Mouse (Mus musculus) B cell, adult 67 days (primary cell): Measurements from ENCODE around the gene Smim11. TPM values are rescaled to one million over a fixed set of nuclear protein-coding genes. Genes with fewer than 3 reads are reported as not detected.

ENCODE experiments used
- total RNA-seq, 2 experiments: library from RNA; stranded (reverse); gene quantifications; 4 replicates each; pipeline ENCODE4 v1.2.4; 2023

Smim11 gene
- 10 to 100 TPM; 26.1 to 30.3 TPM for total RNA-seq

DNA sequence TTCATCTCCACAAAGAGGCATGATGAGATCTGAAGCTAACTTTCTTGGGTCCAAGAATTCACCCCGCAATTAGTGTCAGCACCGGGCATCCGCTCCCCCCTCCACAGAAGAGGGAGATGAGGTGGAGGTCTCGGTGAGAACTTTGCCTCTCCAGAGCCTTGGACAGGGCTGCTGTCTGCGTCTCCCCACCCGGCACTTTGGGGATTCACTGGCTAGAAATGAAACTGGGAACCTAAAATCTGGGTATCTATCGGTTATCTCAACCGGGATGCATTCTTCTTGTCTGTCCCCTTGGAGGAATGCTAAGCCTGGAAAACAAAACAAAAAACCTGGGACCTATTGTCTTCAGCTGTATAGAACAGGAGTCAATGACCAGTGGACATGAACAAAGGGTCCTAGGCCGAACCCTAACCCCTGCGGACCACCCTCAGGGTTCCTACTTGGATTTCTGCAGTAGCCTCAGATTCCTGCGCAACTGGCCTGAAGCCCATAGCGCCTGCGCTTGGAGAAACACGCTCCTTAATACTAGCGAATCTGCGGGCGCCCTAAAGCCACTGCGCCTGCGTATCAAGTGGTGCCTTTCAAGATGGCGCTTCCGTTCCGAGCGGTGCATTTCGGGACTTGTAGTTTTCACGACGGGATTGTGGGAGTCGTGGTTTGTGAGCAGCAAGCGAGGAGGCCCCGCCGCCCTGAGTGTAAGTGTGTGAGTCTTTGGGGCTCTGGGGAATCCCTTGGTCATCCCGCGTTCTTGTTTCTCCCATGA, at the start of gene Smim11:
Gene Smim11 (plus strand): TSS at position 638 of the 763 bp plus-strand sequence.

DNA sequence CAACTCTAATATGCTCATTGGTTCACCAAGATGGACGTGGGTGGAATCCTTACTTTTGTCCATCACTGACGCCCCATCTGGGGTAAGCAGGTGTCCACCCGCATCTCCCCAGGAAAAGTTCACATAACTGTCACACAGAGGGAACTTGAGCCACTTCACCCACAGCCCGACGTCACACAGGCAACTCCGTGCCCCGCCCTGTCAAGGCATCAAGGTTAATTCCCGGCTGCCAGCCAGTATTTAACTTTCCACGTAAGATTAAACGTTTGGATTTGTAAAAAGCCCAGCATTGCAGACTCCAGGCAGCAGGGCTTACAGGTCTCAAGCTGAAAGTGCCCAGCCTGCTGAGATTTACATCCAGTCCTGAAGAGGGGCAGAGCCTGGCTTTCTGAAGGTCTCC, 9.0 kb upstream of the Smim11 start, which contains the start of gene Kcne2:
Gene Kcne2 (plus strand): TSS at position 289 of the 400 bp plus-strand sequence.

DNA sequence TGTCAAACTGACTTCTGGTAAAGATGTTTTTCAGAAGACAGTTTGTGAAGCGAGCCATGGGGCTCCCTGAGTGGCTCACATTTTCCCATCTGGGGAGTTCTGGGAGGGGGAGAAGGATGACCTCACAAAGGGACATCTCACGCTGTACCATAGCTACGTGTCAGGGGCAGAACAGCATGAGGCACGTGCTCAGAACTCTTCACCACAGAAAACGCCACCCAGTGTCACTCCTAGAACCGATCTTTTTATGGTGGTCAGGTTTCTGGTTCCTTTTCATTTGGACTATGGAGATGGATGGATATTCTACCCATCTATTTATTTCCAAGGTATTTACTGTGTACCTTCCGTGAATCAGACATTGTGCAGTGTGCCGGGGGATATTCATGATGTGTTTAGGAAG, 20.3 kb downstream of the Smim11 start, which contains the start of gene Fam243:
Gene Fam243 (minus strand): TSS at position 101 of the 400 bp plus-strand sequence.

DNA sequence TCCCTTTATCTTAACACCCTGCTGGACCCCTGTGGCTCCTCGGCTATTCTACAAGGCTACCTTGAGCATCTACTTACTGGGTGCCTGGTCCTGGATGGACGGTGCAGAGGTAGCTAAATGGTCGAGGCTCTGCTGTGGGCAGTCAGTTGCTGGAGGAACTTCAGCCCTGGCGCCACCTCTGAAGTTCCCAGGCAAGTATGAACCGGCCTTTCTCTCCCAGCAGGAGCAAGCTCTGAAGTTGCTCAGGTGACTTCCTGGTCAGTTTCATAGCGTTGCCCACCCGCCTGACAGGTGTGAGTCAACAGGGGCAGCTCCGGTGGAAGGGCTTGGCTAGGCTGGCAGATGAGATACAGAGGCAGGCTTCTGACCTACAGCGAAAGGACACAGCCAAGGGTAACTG, 58.1 kb downstream of the Smim11 start, which contains the start of gene Kcne1:
Gene Kcne1 (minus strand): TSS at position 240 of the 400 bp plus-strand sequence.

Other genes starting within 250 kb of the Smim11 start
- 10 to 100 TPM in 1 of 2 experiments, 1 to 10 TPM in 1; 8.9 to 16.0 TPM for gene Mrps6, start 243.0 kb upstream of the Smim11 start, total RNA-seq
- not detected for gene Gm49711, start 243.0 kb upstream of the Smim11 start, total RNA-seq
- gene Slc5a3, start 243.0 kb upstream of the Smim11 start, total RNA-seq = 1 to 10 TPM; 4.6 to 8.1 TPM
- gene Kcne2, start 8.9 kb upstream of the Smim11 start, total RNA-seq = not detected
- gene Fam243, start 20.2 kb downstream of the Smim11 start, total RNA-seq = not detected
- gene Kcne1, start 58.2 kb downstream of the Smim11 start, total RNA-seq = not detected
- 1 to 10 TPM; 8.7 to 9.2 TPM for gene Rcan1, start 169.6 kb downstream of the Smim11 start, total RNA-seq
- gene Clic6, start 184.4 kb downstream of the Smim11 start, total RNA-seq = not detected